Mouse (Mus musculus) left cerebral cortex, adult 11 months (tissue): Measurements from ENCODE around the gene Cnih2.

ENCODE experiments used
- DNase-seq: peaks from one replicate; pipeline ENCODE4 v3.0.0; 2022; ENCODE audit warnings: low spot score

Cnih2 gene

GRCm38 (mm10) chr19:5098363-5099143 is at the start of gene Cnih2:
Gene Cnih2 (minus strand): TSS chr19:5098521.
- DNase-seq, result no peak

GRCm38 (mm10) chr19:5139640-5140039 is 41.3 kb upstream of the Cnih2 start:
- DNase-seq, result peak; percentile 48

- DNase-seq, result no peak
These were observed 32.9 kb upstream of the Cnih2 start for GRCm38 (mm10) chr19:5131237-5131636.

GRCm38 (mm10) chr19:5129770-5130169 is 31.4 kb upstream of the Cnih2 start:
- no peak for DNase-seq

- no peak for DNase-seq
These were observed 25.8 kb upstream of the Cnih2 start for GRCm38 (mm10) chr19:5124055-5124614.

GRCm38 (mm10) chr19:5123241-5123640 is 24.9 kb upstream of the Cnih2 start:
- DNase-seq, result no peak

GRCm38 (mm10) chr19:5122492-5122891 is 24.2 kb upstream of the Cnih2 start:
- DNase-seq, result no peak

- DNase-seq, result no peak
These were observed 20.0 kb upstream of the Cnih2 start, which contains the start of gene Klc2 for GRCm38 (mm10) chr19:5118384-5118698. Gene Klc2 (minus strand): TSS chr19:5118560.

GRCm38 (mm10) chr19:5117494-5118383 is 19.4 kb upstream of the Cnih2 start:
- DNase-seq, result peak; percentile 77

- DNase-seq, result no peak
These were observed 15.5 kb upstream of the Cnih2 start for GRCm38 (mm10) chr19:5113783-5114182.

GRCm38 (mm10) chr19:5109659-5110453 is 11.5 kb upstream of the Cnih2 start:
- no peak for DNase-seq

GRCm38 (mm10) chr19:5108702-5109101 is 10.4 kb upstream of the Cnih2 start:
- DNase-seq, result no peak

- no peak for DNase-seq
These were observed 9.9 kb upstream of the Cnih2 start for GRCm38 (mm10) chr19:5108271-5108575.

- DNase-seq, result no peak
These were observed 9.4 kb upstream of the Cnih2 start for GRCm38 (mm10) chr19:5107556-5108270.

- DNase-seq, result peak; percentile 97
These were observed 8.4 kb upstream of the Cnih2 start, which contains the start of gene Rab1b for GRCm38 (mm10) chr19:5106731-5107191. Gene Rab1b (minus strand): TSS chr19:5107072.

- no peak for DNase-seq
These were observed 7.8 kb upstream of the Cnih2 start for GRCm38 (mm10) chr19:5106074-5106473.

- no peak for DNase-seq
These were observed 579 bp downstream of the Cnih2 start for GRCm38 (mm10) chr19:5097521-5098362.

GRCm38 (mm10) chr19:5095887-5096474 is 2.3 kb downstream of the Cnih2 start:
- DNase-seq, result no peak

GRCm38 (mm10) chr19:5094746-5095417 is 3.4 kb downstream of the Cnih2 start:
- DNase-seq, result no peak
